Mouse (Mus musculus): ENCODE results near the gene Tspan9. TPM values are rescaled to one million over a fixed set of nuclear protein-coding genes. Genes with fewer than 3 reads are reported as not detected.

The Tspan9 gene
- polyA plus RNA-seq, 1 experiment from 2014 or later, result 68.2 TPM

GRCm38 (mm10) chr6:127989624-127990212 is 153.7 kb downstream of the Tspan9 start:
- H3K4me1 ChIP-seq (ENCODE audit: control insufficient read depth, insufficient read depth, low read length), result peaks cover 11% of the 10 kb centered on the region
- H3K4me3 ChIP-seq (ENCODE audit: low read depth, low read length), result no peak overlapping the region
- no peaks in the 10 kb centered on the region for H3K9me3 ChIP-seq (ENCODE audit: control insufficient read depth, low read length)
- H3K36me3 ChIP-seq (ENCODE audit: control insufficient read depth, insufficient read depth, low read length), result peaks cover 4% of the 10 kb centered on the region
- DNase-seq (ENCODE audit: low spot score), result no peak
- no peak overlapping the region for H3K4me2 ChIP-seq (ENCODE audit: low read depth, severe bottlenecking)
- no peak overlapping the region for H3K9ac ChIP-seq (ENCODE audit: low read length)
- WGBS, result 81% methylated on average over 11 of the region's 11 CpGs
- 0 out of 2 replicates have a peak, but pooled peaks have one; percentile 22 for ATAC-seq (ENCODE audit: insufficient number of reproducible peaks, low FRiP score, low TSS enrichment, low read depth)
- no peaks in the 10 kb centered on the region for H3K27me3 ChIP-seq (ENCODE audit: control insufficient read depth, insufficient read depth, low read length)
- no peak overlapping the region for H3K27ac ChIP-seq (replicated peaks; ENCODE audit: low read depth, low read length)

- no peaks in the 10 kb centered on the region for H3K9me3 ChIP-seq (ENCODE audit: control insufficient read depth, low read length)
- WGBS, result 90% methylated on average over 12 of the region's 12 CpGs
- no peak overlapping the region for H3K27ac ChIP-seq (replicated peaks; ENCODE audit: low read depth, low read length)
- no peaks in the 10 kb centered on the region for H3K27me3 ChIP-seq (ENCODE audit: control insufficient read depth, insufficient read depth, low read length)
- H3K4me1 ChIP-seq (ENCODE audit: control insufficient read depth, insufficient read depth, low read length), result peaks cover 11% of the 10 kb centered on the region
- DNase-seq (ENCODE audit: low spot score), result no peak
- peaks cover 4% of the 10 kb centered on the region for H3K36me3 ChIP-seq (ENCODE audit: control insufficient read depth, insufficient read depth, low read length)
- H3K9ac ChIP-seq (ENCODE audit: low read length), result no peak overlapping the region
- H3K4me2 ChIP-seq (ENCODE audit: low read depth, severe bottlenecking), result no peak overlapping the region
- H3K4me3 ChIP-seq (ENCODE audit: low read depth, low read length), result no peak overlapping the region
- ATAC-seq (ENCODE audit: insufficient number of reproducible peaks, low FRiP score, low TSS enrichment, low read depth), result no peak
These were observed 154.4 kb downstream of the Tspan9 start for GRCm38 (mm10) chr6:127988944-127989494.

- ATAC-seq (ENCODE audit: insufficient number of reproducible peaks, low FRiP score, low TSS enrichment, low read depth), result no peak
- Histone ChIP-seq H3K27ac (replicated peaks; ENCODE audit: low read depth, low read length) (no peak overlapping the region), H3K27me3 (ENCODE audit: control insufficient read depth, insufficient read depth, low read length) (no peaks in the 10 kb centered on the region), H3K9ac (ENCODE audit: low read length) (no peak overlapping the region), H3K4me3 (ENCODE audit: low read depth, low read length) (no peak overlapping the region), H3K36me3 (ENCODE audit: control insufficient read depth, insufficient read depth, low read length) (peaks cover 2% of the 10 kb centered on the region; the same call in 1 of the 2 replicates), H3K9me3 (ENCODE audit: control insufficient read depth, low read length) (no peaks in the 10 kb centered on the region), H3K4me1 (ENCODE audit: control insufficient read depth, insufficient read depth, low read length) (peaks cover 11% of the 10 kb centered on the region), H3K4me2 (ENCODE audit: low read depth, severe bottlenecking) (no peak overlapping the region)
- WGBS, result 94% methylated on average over 14 of the region's 14 CpGs
- DNase-seq (ENCODE audit: low spot score), result no peak
These were observed 156.0 kb downstream of the Tspan9 start for GRCm38 (mm10) chr6:127987374-127987773.

- H3K36me3 ChIP-seq (ENCODE audit: control insufficient read depth, insufficient read depth, low read length), result 0 out of 2 replicates have a peak, but pooled peaks cover 2% of the 10 kb centered on the region
- H3K4me2 ChIP-seq (ENCODE audit: low read depth, severe bottlenecking), result no peak overlapping the region
- H3K27me3 ChIP-seq (ENCODE audit: control insufficient read depth, insufficient read depth, low read length), result no peaks in the 10 kb centered on the region
- no peaks in the 10 kb centered on the region for H3K9me3 ChIP-seq (ENCODE audit: control insufficient read depth, low read length)
- H3K27ac ChIP-seq (replicated peaks; ENCODE audit: low read depth, low read length), result no peak overlapping the region
- peaks cover 9% of the 10 kb centered on the region for H3K4me1 ChIP-seq (ENCODE audit: control insufficient read depth, insufficient read depth, low read length)
- DNase-seq (ENCODE audit: low spot score), result no peak
- WGBS, result 27% methylated on average over 9 of the region's 9 CpGs
- ATAC-seq (ENCODE audit: insufficient number of reproducible peaks, low FRiP score, low TSS enrichment, low read depth), result no peak
- no peak overlapping the region for H3K9ac ChIP-seq (ENCODE audit: low read length)
- no peak overlapping the region for H3K4me3 ChIP-seq (ENCODE audit: low read depth, low read length)
These were observed 157.0 kb downstream of the Tspan9 start for GRCm38 (mm10) chr6:127986357-127986756.

- Histone ChIP-seq H3K4me2 (ENCODE audit: low read depth, severe bottlenecking) (no peak overlapping the region), H3K27me3 (ENCODE audit: control insufficient read depth, insufficient read depth, low read length) (no peaks in the 10 kb centered on the region), H3K4me3 (ENCODE audit: low read depth, low read length) (no peak overlapping the region), H3K9ac (ENCODE audit: low read length) (no peak overlapping the region), H3K9me3 (ENCODE audit: control insufficient read depth, low read length) (no peaks in the 10 kb centered on the region), H3K27ac (replicated peaks; ENCODE audit: low read depth, low read length) (no peak overlapping the region), H3K36me3 (ENCODE audit: control insufficient read depth, insufficient read depth, low read length) (0 out of 2 replicates have a peak, but pooled peaks cover 2% of the 10 kb centered on the region), H3K4me1 (ENCODE audit: control insufficient read depth, insufficient read depth, low read length) (peaks cover 14% of the 10 kb centered on the region)
- ATAC-seq (ENCODE audit: insufficient number of reproducible peaks, low FRiP score, low TSS enrichment, low read depth), result no peak
- 73% methylated on average over 8 of the region's 8 CpGs for whole genome bisulfite sequencing
- no peak for DNase-seq (ENCODE audit: low spot score)
These were observed 162.2 kb downstream of the Tspan9 start for GRCm38 (mm10) chr6:127981176-127981575.

GRCm38 (mm10) chr6:127980381-127981045 is 162.9 kb downstream of the Tspan9 start:
- H3K4me2 ChIP-seq (ENCODE audit: low read depth, severe bottlenecking), result no peak overlapping the region
- ATAC-seq (ENCODE audit: insufficient number of reproducible peaks, low FRiP score, low TSS enrichment, low read depth) (no peak), DNase-seq (ENCODE audit: low spot score) (no peak)
- H3K4me3 ChIP-seq (ENCODE audit: low read depth, low read length), result no peak overlapping the region
- no peaks in the 10 kb centered on the region for H3K9me3 ChIP-seq (ENCODE audit: control insufficient read depth, low read length)
- H3K9ac ChIP-seq (ENCODE audit: low read length), result no peak overlapping the region
- no peaks in the 10 kb centered on the region for H3K27me3 ChIP-seq (ENCODE audit: control insufficient read depth, insufficient read depth, low read length)
- H3K27ac ChIP-seq (replicated peaks; ENCODE audit: low read depth, low read length), result no peak overlapping the region
- WGBS, result 69% methylated on average over 11 of the region's 11 CpGs
- 0 out of 2 replicates have a peak, but pooled peaks cover 2% of the 10 kb centered on the region for H3K36me3 ChIP-seq (ENCODE audit: control insufficient read depth, insufficient read depth, low read length)
- peaks cover 11% of the 10 kb centered on the region for H3K4me1 ChIP-seq (ENCODE audit: control insufficient read depth, insufficient read depth, low read length)

GRCm38 (mm10) chr6:127979831-127980230 is 163.6 kb downstream of the Tspan9 start:
- DNase-seq (ENCODE audit: low spot score), result no peak
- no peak overlapping the region for H3K4me3 ChIP-seq (ENCODE audit: low read depth, low read length)
- H3K9me3 ChIP-seq (ENCODE audit: control insufficient read depth, low read length), result no peaks in the 10 kb centered on the region
- no peaks in the 10 kb centered on the region for H3K27me3 ChIP-seq (ENCODE audit: control insufficient read depth, insufficient read depth, low read length)
- H3K9ac ChIP-seq (ENCODE audit: low read length), result no peak overlapping the region
- 93% methylated on average over 5 of the region's 5 CpGs for WGBS
- no peak overlapping the region for H3K4me2 ChIP-seq (ENCODE audit: low read depth, severe bottlenecking)
- H3K36me3 ChIP-seq (ENCODE audit: control insufficient read depth, insufficient read depth, low read length), result 0 out of 2 replicates have a peak, but pooled peaks cover 2% of the 10 kb centered on the region
- no peak for ATAC-seq (ENCODE audit: insufficient number of reproducible peaks, low FRiP score, low TSS enrichment, low read depth)
- H3K27ac ChIP-seq (replicated peaks; ENCODE audit: low read depth, low read length), result no peak overlapping the region
- H3K4me1 ChIP-seq (ENCODE audit: control insufficient read depth, insufficient read depth, low read length), result peaks cover 8% of the 10 kb centered on the region

GRCm38 (mm10) chr6:127978941-127979340 is 164.5 kb downstream of the Tspan9 start:
- no peak overlapping the region for H3K27ac ChIP-seq (replicated peaks; ENCODE audit: low read depth, low read length)
- no peak overlapping the region; the same call in 1 of the 2 replicates for H3K4me2 ChIP-seq (ENCODE audit: low read depth, severe bottlenecking)
- H3K27me3 ChIP-seq (ENCODE audit: control insufficient read depth, insufficient read depth, low read length), result no peaks in the 10 kb centered on the region
- no peak overlapping the region for H3K9ac ChIP-seq (ENCODE audit: low read length)
- H3K4me1 ChIP-seq (ENCODE audit: control insufficient read depth, insufficient read depth, low read length), result peaks cover 12% of the 10 kb centered on the region
- no peak overlapping the region for H3K4me3 ChIP-seq (ENCODE audit: low read depth, low read length)
- H3K36me3 ChIP-seq (ENCODE audit: control insufficient read depth, insufficient read depth, low read length), result 0 out of 2 replicates have a peak, but pooled peaks cover 1% of the 10 kb centered on the region
- ATAC-seq (ENCODE audit: insufficient number of reproducible peaks, low FRiP score, low TSS enrichment, low read depth) (no peak), DNase-seq (ENCODE audit: low spot score) (no peak)
- 47% methylated on average over 20 of the region's 20 CpGs for WGBS
- H3K9me3 ChIP-seq (ENCODE audit: control insufficient read depth, low read length), result no peaks in the 10 kb centered on the region

Data from limb, embryonic 11.5 days (tissue).